Comparison of ENCODE assay signal across 8 mouse cellular contexts in genomic region chr3:69127346-69127678, GRCm38 (mm10). TPM values are rescaled to one million over a fixed set of nuclear protein-coding genes. Genes with fewer than 3 reads are reported as not detected.
A peak's percentile ranks its signal among the peaks of the same experiment; 100 is the strongest.
DNase-seq lines count a peak whose midpoint lies in the region; ATAC-seq and TF ChIP-seq lines count a peak whose summit lies in the region.

No protein-coding gene starts in this region.

- no peak for TF ChIP-seq CTCF in liver, adult 2 months (IDR thresholded peaks at IDR 0.05; ENCODE audit: low read depth, low read length)

- peak; percentile 76 for ATAC-seq in embryonic facial prominence, embryonic 12.5 days (ENCODE audit: insufficient number of reproducible peaks, insufficient read depth, low FRiP score, low TSS enrichment)
- peak; percentile 78; the same call in 1 of the 2 replicates for ATAC-seq in intestine, embryonic 15.5 days

- peak overlapping the region; percentile 64 for H3K4me2 ChIP-seq in embryonic facial prominence, embryonic 12.5 days (replicated peaks)
- H3K4me2 ChIP-seq in intestine, embryonic 15.5 days (replicated peaks), result peak overlapping the region; percentile 80
- H3K4me2 ChIP-seq in myocyte (ENCODE audit: low read depth), result peak overlapping the region; percentile 81

- peak overlapping the region; percentile 64 for H3K27ac ChIP-seq in liver, adult 2 months (replicated peaks; ENCODE audit: insufficient read depth, low read depth, low read length)
- peak overlapping the region; percentile 63; the same call in 1 of the 2 replicates for H3K27ac ChIP-seq in embryonic facial prominence, embryonic 12.5 days
- peak overlapping the region; percentile 97; the same call in 1 of the 2 replicates for H3K27ac ChIP-seq in intestine, embryonic 15.5 days

- H3K27me3 ChIP-seq in liver, adult 2 months (ENCODE audit: control insufficient read depth, insufficient read depth, low read length), result no peaks in the 10 kb centered on the region
- no peaks in the 10 kb centered on the region for H3K27me3 ChIP-seq in embryonic facial prominence, embryonic 12.5 days
- no peaks in the 10 kb centered on the region for H3K27me3 ChIP-seq in intestine, embryonic 15.5 days (replicated peaks)
- no peaks in the 10 kb centered on the region for H3K27me3 ChIP-seq in myocyte (ENCODE audit: control insufficient read depth, insufficient read depth, insufficient read length)

- H3K9me3 ChIP-seq in embryonic facial prominence, embryonic 12.5 days, result no peaks in the 10 kb centered on the region
- H3K9me3 ChIP-seq in intestine, embryonic 15.5 days, result no peaks in the 10 kb centered on the region

- peak overlapping the region; percentile 97 for H3K4me3 ChIP-seq in liver, adult 2 months (ENCODE audit: insufficient read depth, low read depth, low read length)
- peak overlapping the region; percentile 93 for H3K4me3 ChIP-seq in embryonic facial prominence, embryonic 12.5 days
- H3K4me3 ChIP-seq in intestine, embryonic 15.5 days (replicated peaks), result peak overlapping the region; percentile 72
- peak overlapping the region; percentile 56 for H3K4me3 ChIP-seq in myocyte

- DNase-seq in liver, adult 2 months (ENCODE audit: extremely low read depth, low read depth, low spot score), result no peak
- no peak for DNase-seq in liver
- DNase-seq in right cerebral cortex, postnatal 14 days, result no peak
- no peak for DNase-seq in ovary, postnatal 10 days (ENCODE audit: low spot score)
- DNase-seq in thymus, postnatal 36 days, result no peak

- peak overlapping the region; percentile 60 for H3K9ac ChIP-seq in liver, adult 2 months (ENCODE audit: low read depth, low read length)
- H3K9ac ChIP-seq in embryonic facial prominence, embryonic 12.5 days, result peak overlapping the region; percentile 45
- peak overlapping the region; percentile 43 for H3K9ac ChIP-seq in intestine, embryonic 15.5 days

- H3K4me1 ChIP-seq in liver, adult 2 months (ENCODE audit: control insufficient read depth, insufficient read depth, low read length), result peaks cover 7% of the 10 kb centered on the region; the same call in 1 of the 2 replicates
- H3K4me1 ChIP-seq in embryonic facial prominence, embryonic 12.5 days, result peaks cover 16% of the 10 kb centered on the region; the same call in 1 of the 2 replicates
- 0 out of 2 replicates have a peak, but pooled peaks cover 2% of the 10 kb centered on the region for H3K4me1 ChIP-seq in intestine, embryonic 15.5 days (replicated peaks)

- 0% methylated on average over 10 of the region's 10 CpGs for WGBS in liver, adult 2 months
- 1% methylated on average over 10 of the region's 10 CpGs for WGBS in embryonic facial prominence, embryonic 12.5 days
- 0% methylated on average over 10 of the region's 10 CpGs for WGBS in intestine, embryonic 15.5 days

- peaks cover 2% of the 10 kb centered on the region; the same call in 1 of the 2 replicates for H3K79me2 ChIP-seq in liver, adult 2 months (ENCODE audit: control insufficient read depth, insufficient read depth, low read length)
- peaks cover 39% of the 10 kb centered on the region for H3K79me2 ChIP-seq in myocyte (ENCODE audit: control insufficient read depth, insufficient read depth)

- no peak for TF ChIP-seq POLR2A in liver, adult 2 months (IDR thresholded peaks at IDR 0.05; ENCODE audit: extremely low read depth, insufficient read depth, low read length)
- TF ChIP-seq POLR2A in myocyte (IDR thresholded peaks at IDR 0.05; ENCODE audit: insufficient read length, low read depth), result no peak

- peak overlapping the region; percentile 77 for H3ac ChIP-seq in myocyte (ENCODE audit: control insufficient read depth, insufficient read length)

- H3K36me3 ChIP-seq in liver, adult 2 months (ENCODE audit: control insufficient read depth, insufficient read depth, low read length), result no peaks in the 10 kb centered on the region
- H3K36me3 ChIP-seq in embryonic facial prominence, embryonic 12.5 days, result no peaks in the 10 kb centered on the region
- H3K36me3 ChIP-seq in intestine, embryonic 15.5 days, result no peaks in the 10 kb centered on the region
- H3K36me3 ChIP-seq in myocyte (ENCODE audit: control insufficient read depth, insufficient read depth), result no peaks in the 10 kb centered on the region

TF ChIP-seq in myocyte, 11 proteins besides CTCF, POLR2A, EP300 and RAD21:
- TF ChIP-seq MAX (IDR thresholded peaks at IDR 0.05; ENCODE audit: low read depth) (no peak), POLR2AphosphoS2 (IDR thresholded peaks at IDR 0.05; ENCODE audit: insufficient read length, low read depth) (no peak), TCF12 (IDR thresholded peaks at IDR 0.05; ENCODE audit: insufficient read depth, poor library complexity, severe bottlenecking) (no peak), E2F4 (IDR thresholded peaks at IDR 0.05; ENCODE audit: insufficient read depth) (no peak), MYOG (IDR thresholded peaks at IDR 0.05; ENCODE audit: control insufficient read depth in 1 of 3, insufficient read depth in 1 of 3, insufficient read length in 2 of 3, low read depth in 2 of 3) (no peak), SRF (IDR thresholded peaks at IDR 0.05; ENCODE audit: control insufficient read depth, insufficient read length, low read depth) (no peak), MYOD1 (IDR thresholded peaks at IDR 0.05; ENCODE audit: control insufficient read depth in 1 of 3, insufficient read length in 2 of 3, low read depth in 2 of 3) (no peak), TCF3 (IDR thresholded peaks at IDR 0.05; ENCODE audit: insufficient read length, low read depth) (no peak)

RNA-seq across cellular contexts. Expression of gene Kpna4, which starts 0.4 kb away (rescaled TPM):
- total RNA-seq in liver, adult 2 months (2014; rRNA removed), result 10.7 TPM in 2 replicates
- polyA plus RNA-seq in liver, adult 2 months (2012; rRNA removed), result 5.3 and 5.9 TPM in 2 replicates
- 45.7 and 47.9 TPM in 2 replicates for polyA plus RNA-seq in embryonic facial prominence, embryonic 12.5 days (2016; fragmentation: Nextera tagmentation; extraction: Ambion mirVana)
- 26.7 and 29.5 TPM in 2 replicates for polyA plus RNA-seq in intestine, embryonic 15.5 days (2015; fragmentation: Nextera tagmentation; extraction: Ambion mirVana)
- 23.0 TPM for polyA plus RNA-seq in myocyte (2012; fragmentation: generic; extraction: Trizol)
